In genomic region chr19:43753226-43753835, GRCm38 (mm10) we compare ENCODE assay signal across 8 mouse cellular contexts. TPM values are rescaled to one million over a fixed set of nuclear protein-coding genes. Genes with fewer than 3 reads are reported as not detected.
DNase-seq lines count a peak whose midpoint lies in the region; ATAC-seq lines count a peak whose summit lies in the region.

No protein-coding gene starts in this region.

- no peaks in the 10 kb centered on the region for H3K9me3 ChIP-seq in hindbrain, embryonic 16.5 days (ENCODE audit: control insufficient read depth, low read length)

- H3K4me2 ChIP-seq in hindbrain, embryonic 16.5 days (ENCODE audit: low read length), result peak overlapping the region; percentile 55

- peak; percentile 91 for ATAC-seq in hindbrain, embryonic 16.5 days

- WGBS in hindbrain, embryonic 16.5 days, result 2% methylated on average over 16 of the region's 24 CpGs

- H3K9ac ChIP-seq in hindbrain, embryonic 16.5 days (ENCODE audit: low read depth, low read length), result peak overlapping the region; percentile 83

- H3K4me3 ChIP-seq in hindbrain, embryonic 16.5 days (ENCODE audit: low read length), result peak overlapping the region; percentile 78

- DNase-seq in ZHBTc4 (ENCODE audit: low read depth, low spot score), result peak; percentile 92
- DNase-seq in cerebellum, postnatal 25 days, result peak; percentile 94 to 95
- DNase-seq in frontal cortex, postnatal 36 days (ENCODE audit: low spot score in 2 of 2), result peak; percentile 85 to 87
- peak; percentile 81 for DNase-seq in left cerebral cortex, adult 11 months (ENCODE audit: low spot score)
- DNase-seq in lung, postnatal 36 days, result peak; percentile 94
- DNase-seq in right cerebral cortex, adult 18-20 months, result peak; percentile 85
- peak; percentile 89 for DNase-seq in urinary bladder, adult 2 months (ENCODE audit: low spot score)

- H3K27me3 ChIP-seq in hindbrain, embryonic 16.5 days (replicated peaks; ENCODE audit: control insufficient read depth, insufficient read depth, low read length), result no peaks in the 10 kb centered on the region

- H3K27ac ChIP-seq in hindbrain, embryonic 16.5 days (ENCODE audit: low read depth, low read length), result peak overlapping the region; percentile 96

- peaks cover 6% of the 10 kb centered on the region for H3K4me1 ChIP-seq in hindbrain, embryonic 16.5 days (ENCODE audit: control insufficient read depth, insufficient read depth, low read depth, low read length)

- no peaks in the 10 kb centered on the region; the same call in 1 of the 2 replicates for H3K36me3 ChIP-seq in hindbrain, embryonic 16.5 days (ENCODE audit: control insufficient read depth, insufficient read depth, low read length)

RNA-seq across cellular contexts. Expression of gene Cox15, which starts 0.5 kb away (rescaled TPM):
- 11.8 and 13.2 TPM in 2 replicates for polyA plus RNA-seq in hindbrain, embryonic 16.5 days (2015; fragmentation: Nextera tagmentation; extraction: Ambion mirVana)
- 14.0 and 14.6 TPM in 2 replicates for polyA plus RNA-seq in urinary bladder, adult 2 months (2012; rRNA removed)

RNA-seq across cellular contexts. Expression of gene Cutc, which starts 0.5 kb away (rescaled TPM):
- 7.3 and 7.7 TPM in 2 replicates for polyA plus RNA-seq in hindbrain, embryonic 16.5 days (2015; fragmentation: Nextera tagmentation; extraction: Ambion mirVana)
- polyA plus RNA-seq in urinary bladder, adult 2 months (2012; rRNA removed), result 11.1 and 13.3 TPM in 2 replicates

RNA-seq across cellular contexts. Expression of gene Abcc2, which starts 28.7 kb away (rescaled TPM):
- polyA plus RNA-seq in hindbrain, embryonic 16.5 days (2015; fragmentation: Nextera tagmentation; extraction: Ambion mirVana), result 0.04 and 0.12 TPM in 2 replicates
- 0.28 and 0.50 TPM in 2 replicates for polyA plus RNA-seq in urinary bladder, adult 2 months (2012; rRNA removed)

Comparison
In these comparisons a context has a peak if more than half of its experiments do, and no peak if none do; other contexts are left out.
1. Peak in every context shown above with its lines: DNase-seq, ATAC-seq, H3K4me3 ChIP-seq and H3K27ac ChIP-seq.